Mouse (Mus musculus) Patski (cell line): ENCODE measurements around the gene Tepp. TPM values are rescaled to one million over a fixed set of nuclear protein-coding genes. Genes with fewer than 3 reads are reported as not detected.
A peak's percentile ranks its signal among the peaks of the same experiment; 100 is the strongest.

Experiments used
- ATAC-seq: fragments of 100-300 bp; one replicate; pipeline ENCODE4 v1.8.0; 2021
- CTCF ChIA-PET: fragments of 350-600 bp; sonication (Branson Sonifier 250); formaldehyde crosslinking; loops from one replicate; lab custom pipeline; 2022; ENCODE audit warnings: inconsistent platforms; lab: Charles Lee
- POLR2A ChIA-PET: fragments of 350-600 bp; sonication (Branson Sonifier 250); formaldehyde crosslinking; loops from one replicate; lab custom pipeline; 2022; ENCODE audit warnings: antibody characterized with exemption, inconsistent platforms; lab: Charles Lee
- DNase-seq: peaks from one replicate; pipeline ENCODE4 v3.0.0-alpha.2; 2011; ENCODE audit warnings: low read depth, low spot score
- H3K27me3 ChIP-seq: fragments of 371-371 bp; one replicate; pipeline ENCODE4 v1.5.1; 2021
- CTCF ChIP-seq: fragments of 100-300 bp; IDR thresholded peaks from one replicate; pipeline ENCODE4 v1.5.1; 2021
- in situ Hi-C: fragments of 300-500 bp; cut with MboI; formaldehyde crosslinking; loops from 3 replicates; pipeline ENCODE4 v1.11.1; 2018; ENCODE audit warnings: low pct_unique_long_range_greater_than_20kb, mixed read lengths
- polyA plus RNA-seq: library from polyadenylated mRNA; unstranded; gene quantifications from one replicate; pipeline ENCODE4 v1.2.3, GENCODE M21; 2021

Tepp gene
- polyA plus RNA-seq, 1 experiment from 2014 or later, result not detected

- no peak for DNase-seq
- no peak for TF ChIP-seq CTCF
- CTCF ChIA-PET, result interaction anchor here (0.9 kb wide), 1 partner anchor 12 kb away, joined by 3 read pairs; no protein-coding TSS in a partner anchor
- H3K27me3 ChIP-seq, result no peaks in the 10 kb centered on the region
- no peak for ATAC-seq
- in situ Hi-C loops, result loop anchor here (5.0 to 10.0 kb wide), 2 partner anchors 48 to 361 kb away; no protein-coding TSS in a partner anchor
- POLR2A ChIA-PET, result no interaction called here
These were observed 4.8 kb upstream of the Tepp start for GRCm38 (mm10) chr8:95305526-95305925.

- in situ Hi-C loops, result loop anchor here (5.0 to 10.0 kb wide), 2 partner anchors 49 to 362 kb away; no protein-coding TSS in a partner anchor
- peaks cover 2% of the 10 kb centered on the region for H3K27me3 ChIP-seq
- TF ChIP-seq CTCF, result no peak
- DNase-seq, result no peak
- POLR2A ChIA-PET, result no interaction called here
- CTCF ChIA-PET, result no interaction called here
- no peak for ATAC-seq
These were observed 3.9 kb upstream of the Tepp start, which contains the start of gene Cngb1 for GRCm38 (mm10) chr8:95306431-95306830. TSS of gene Cngb1 (minus strand) at chr8:95306585.

- in situ Hi-C loops, result no loop called here
- DNase-seq, result no peak
- CTCF ChIA-PET, result interaction anchor here (1.0 kb wide), 1 partner anchor 10 kb away, joined by 3 read pairs; no protein-coding TSS in a partner anchor
These were observed 2.5 kb downstream of the Tepp start for GRCm38 (mm10) chr8:95312836-95313235.

GRCm38 (mm10) chr8:95313857-95314256, 3.5 kb downstream of the Tepp start:
- TF ChIP-seq CTCF, result no peak
- peaks cover 5% of the 10 kb centered on the region for H3K27me3 ChIP-seq
- ChIA-PET CTCF (interaction anchor here (1.0 kb wide), 1 partner anchor 9 kb away, joined by 3 read pairs; no protein-coding TSS in a partner anchor), POLR2A (no interaction called here)
- DNase-seq (no peak), ATAC-seq (no peak)
- in situ Hi-C loops, result no loop called here

More at GRCm38 (mm10) chr8:95312836-95313235, 2.5 kb downstream of the Tepp start:
- ATAC-seq, result no peak
- peaks cover 5% of the 10 kb centered on the region for H3K27me3 ChIP-seq
- POLR2A ChIA-PET, result no interaction called here
- no peak for TF ChIP-seq CTCF

GRCm38 (mm10) chr8:95314707-95315106, 4.3 kb downstream of the Tepp start:
- no peak for TF ChIP-seq CTCF
- DNase-seq, result no peak
- in situ Hi-C loops, result no loop called here

GRCm38 (mm10) chr8:95315350-95315749, 5.0 kb downstream of the Tepp start:
- DNase-seq (no peak), ATAC-seq (no peak)
- ChIA-PET POLR2A (no interaction called here), CTCF (no interaction called here)
- peaks cover 5% of the 10 kb centered on the region for H3K27me3 ChIP-seq
- in situ Hi-C loops, result no loop called here
- no peak for TF ChIP-seq CTCF

More at GRCm38 (mm10) chr8:95314707-95315106, 4.3 kb downstream of the Tepp start:
- CTCF ChIA-PET, result no interaction called here
- POLR2A ChIA-PET, result no interaction called here
- no peak for ATAC-seq
- H3K27me3 ChIP-seq, result peaks cover 5% of the 10 kb centered on the region

GRCm38 (mm10) chr8:95320224-95321139, 10.1 kb downstream of the Tepp start:
- in situ Hi-C loops, result no loop called here
- POLR2A ChIA-PET, result no interaction called here
- no peak for DNase-seq
- peak; percentile 38 for ATAC-seq
- CTCF ChIA-PET, result no interaction called here
- H3K27me3 ChIP-seq, result no peaks in the 10 kb centered on the region
- TF ChIP-seq CTCF, result no peak

GRCm38 (mm10) chr8:95323201-95323600, 12.8 kb downstream of the Tepp start:
- DNase-seq (no peak), ATAC-seq (no peak)
- H3K27me3 ChIP-seq, result no peaks in the 10 kb centered on the region
- ChIA-PET POLR2A (interaction anchor here (0.5 kb wide), 1 partner anchor 62 kb away, joined by 4 read pairs; no protein-coding TSS in a partner anchor), CTCF (interaction anchor here (1.0 to 1.3 kb wide), 2 partner anchors 10 to 68 kb away, joined by 3 read pairs; no protein-coding TSS in a partner anchor)
- TF ChIP-seq CTCF, result no peak
- in situ Hi-C loops, result no loop called here

GRCm38 (mm10) chr8:95324646-95325045, 14.3 kb downstream of the Tepp start:
- in situ Hi-C loops, result loop anchor here (25.0 kb wide), 1 partner anchor 363 kb away; the partner anchor contains the start of gene Ndrg4
- CTCF ChIA-PET, result interaction anchor here (1.4 kb wide), 1 partner anchor 22 kb away, joined by 3 read pairs; no protein-coding TSS in a partner anchor

GRCm38 (mm10) chr8:95326822-95327221, 16.5 kb downstream of the Tepp start:
- in situ Hi-C loops, result loop anchor here (25.0 kb wide), 1 partner anchor 360 kb away; the partner anchor contains the start of gene Ndrg4
- no peak for DNase-seq
- no peak for ATAC-seq
- no peak for TF ChIP-seq CTCF
- ChIA-PET CTCF (no interaction called here), POLR2A (no interaction called here)
- no peaks in the 10 kb centered on the region for H3K27me3 ChIP-seq

More at GRCm38 (mm10) chr8:95324646-95325045, 14.3 kb downstream of the Tepp start:
- no peaks in the 10 kb centered on the region for H3K27me3 ChIP-seq
- ATAC-seq (no peak), DNase-seq (no peak)
- POLR2A ChIA-PET, result no interaction called here
- TF ChIP-seq CTCF, result no peak
